Mouse (Mus musculus): ENCODE data around the gene Prpsap1.
"Not testable (repeated sequence)": the region's sequence is repeated elsewhere in the genome, so short reads cannot be mapped to it uniquely, and the experiment has no call there.

- not testable (repeated sequence) for TF ChIP-seq CTCF, EP300 (IDR thresholded peaks at IDR 0.05)
Observed at GRCm38 (mm10) chr11:116426328-116426727, 67.7 kb downstream of the Prpsap1 start.

Data from lung, postnatal 0 days (tissue).